Mouse (Mus musculus) monocyte, adult 2 months (primary cell): Measurements from ENCODE around the gene Fam71e2.
"Not testable (repeated sequence)": the region's sequence is repeated elsewhere in the genome, so short reads cannot be mapped to it uniquely, and the experiment has no call there.

ENCODE experiments used
- DNase-seq, 2 experiments: peaks; one replicate each; pipeline ENCODE4 v3.0.0; 2022; ENCODE audit warnings: low spot score in 2 of 2, low read depth in 1 of 2

Fam71e2 gene

DNA sequence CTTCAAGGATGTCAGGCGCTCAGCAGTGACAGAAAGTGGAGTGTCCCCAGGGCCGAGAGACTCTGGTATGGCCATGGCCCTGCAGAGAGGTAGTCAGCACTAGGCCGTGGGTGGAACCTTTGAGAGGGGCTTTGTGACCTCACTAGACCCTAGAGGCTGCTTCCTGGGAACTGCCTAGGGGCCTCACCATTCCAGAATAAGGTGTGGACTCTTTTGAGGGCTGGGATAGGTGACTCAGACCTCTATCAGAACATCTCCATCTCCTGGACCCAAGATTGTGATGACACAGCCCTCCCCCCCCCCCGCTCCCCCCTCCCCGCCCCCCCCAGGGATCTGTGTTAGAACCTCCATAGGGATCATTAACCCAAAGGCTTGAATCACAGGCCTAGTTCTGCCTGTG lies at the start of gene Fam71e2:
Gene Fam71e2 (minus strand): TSS at position 101 of the 400 bp plus-strand sequence.
- no peak for DNase-seq

DNA sequence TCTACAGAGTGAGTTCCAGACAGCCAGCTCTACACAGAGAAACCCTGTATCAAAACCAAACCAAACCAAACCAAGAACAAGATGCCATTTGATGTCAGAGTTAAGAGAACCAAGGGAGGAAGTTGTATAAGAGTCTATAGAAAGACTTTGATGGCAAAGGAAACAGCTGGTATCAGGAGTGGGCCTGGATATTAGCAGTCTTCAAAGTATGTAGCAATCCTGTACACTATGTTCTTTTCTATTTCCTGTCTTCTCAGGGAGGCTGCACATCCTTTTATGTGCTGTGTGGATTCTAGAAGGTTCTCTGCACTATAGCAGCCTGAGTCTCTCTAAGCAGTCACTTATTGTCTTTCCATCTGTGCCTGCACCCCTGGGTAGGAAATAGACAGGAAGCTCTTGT lies 45.5 kb upstream of the Fam71e2 start:
- DNase-seq: no peak

DNA sequence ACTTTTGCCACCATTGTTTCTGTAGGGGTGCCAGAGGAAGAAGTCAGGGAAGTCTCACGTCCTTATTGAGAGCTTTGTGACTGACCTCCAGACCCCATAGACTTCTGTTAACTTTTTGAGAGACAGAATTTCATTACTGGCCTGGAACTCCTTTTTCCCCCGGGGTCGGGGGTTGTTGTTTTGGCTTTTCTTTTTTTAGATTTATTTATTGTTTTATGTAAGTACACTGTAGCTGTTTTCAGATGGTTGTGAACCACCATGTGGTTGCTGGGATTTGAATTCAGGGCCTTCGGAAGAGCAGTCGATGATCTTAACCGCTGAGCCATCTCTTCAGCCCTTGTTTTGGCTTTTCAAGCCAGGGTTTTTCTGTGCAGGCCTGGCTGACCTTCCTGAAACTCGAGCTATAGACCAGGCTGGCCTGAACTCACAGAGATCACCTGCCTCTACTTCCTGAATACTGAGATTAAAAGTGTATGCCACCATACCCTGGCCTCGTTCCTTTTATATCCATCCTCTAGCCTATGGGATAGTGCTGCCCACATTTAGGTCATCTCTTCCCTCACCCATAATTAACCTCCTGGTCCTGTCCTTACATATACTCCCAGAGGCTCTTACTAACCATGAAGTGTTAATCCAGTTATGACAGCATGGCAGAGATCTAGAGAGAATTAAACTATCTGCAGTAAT lies 42.1 kb upstream of the Fam71e2 start:
- DNase-seq: no peak

DNA sequence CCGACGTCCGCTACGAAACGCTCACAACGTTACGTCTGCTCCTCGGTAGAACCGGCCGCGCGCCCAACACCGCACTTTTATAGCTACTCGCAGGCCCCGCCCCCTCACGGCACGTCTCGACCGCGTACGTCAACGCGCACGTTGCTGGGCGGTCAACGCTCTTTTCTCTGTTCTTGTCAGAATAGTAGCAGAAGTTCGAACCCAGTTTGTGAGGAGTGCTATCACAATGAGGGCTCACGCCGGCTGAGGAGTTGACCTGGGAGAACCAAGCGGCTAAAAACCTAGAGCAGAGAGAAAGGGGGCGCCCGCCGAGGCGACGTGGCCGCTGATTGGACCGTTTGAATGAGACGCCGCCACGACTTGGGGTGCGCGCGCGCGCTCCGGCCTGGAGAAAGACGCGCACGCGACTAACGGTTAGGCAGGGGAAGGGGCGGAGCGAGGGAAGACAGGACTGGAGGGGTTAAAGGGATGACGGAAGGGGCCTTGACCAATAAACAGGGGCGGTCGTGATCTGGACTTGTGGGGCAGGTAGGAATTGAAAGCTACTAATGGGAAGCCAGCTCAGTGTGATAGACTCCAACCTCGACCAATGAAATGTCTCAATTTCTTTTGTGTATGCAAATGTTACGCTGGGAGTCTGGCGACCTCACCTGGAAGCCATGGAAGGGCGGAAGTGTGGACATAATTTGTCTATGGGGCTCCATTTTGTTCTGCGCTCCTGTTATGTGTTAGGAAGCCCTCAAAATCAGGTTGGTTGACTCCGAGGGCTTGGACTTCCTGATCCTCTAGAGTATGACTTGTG lies 41.4 kb upstream of the Fam71e2 start, which contains the start of gene Ube2s:
Gene Ube2s (minus strand): TSS at position 288 of the 802 bp plus-strand sequence.
- DNase-seq: peak; percentile 96 to 97

DNA sequence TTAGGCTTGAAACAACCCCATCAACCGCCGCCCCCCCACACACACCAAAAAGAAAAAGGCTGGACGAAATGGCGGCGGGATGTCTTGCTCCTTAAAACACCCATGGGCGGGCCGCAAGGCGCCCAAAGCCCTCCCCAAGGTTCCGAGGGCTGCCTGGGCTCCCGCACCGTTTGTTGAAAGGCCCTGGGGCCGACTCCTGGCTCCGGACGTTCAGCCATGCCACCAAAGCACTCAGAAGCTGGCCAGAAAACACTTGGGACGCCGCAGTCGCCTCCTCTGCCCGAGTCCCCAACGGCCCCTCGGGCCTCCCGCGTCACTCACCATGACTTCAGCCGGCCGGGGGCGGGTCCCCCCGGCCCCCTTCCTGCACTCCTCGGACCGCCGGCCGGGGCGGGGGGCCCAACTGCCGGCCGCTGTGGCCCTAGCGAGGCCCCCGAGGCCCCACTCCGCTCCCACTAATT lies 40.8 kb upstream of the Fam71e2 start:
- no peak for DNase-seq

DNA sequence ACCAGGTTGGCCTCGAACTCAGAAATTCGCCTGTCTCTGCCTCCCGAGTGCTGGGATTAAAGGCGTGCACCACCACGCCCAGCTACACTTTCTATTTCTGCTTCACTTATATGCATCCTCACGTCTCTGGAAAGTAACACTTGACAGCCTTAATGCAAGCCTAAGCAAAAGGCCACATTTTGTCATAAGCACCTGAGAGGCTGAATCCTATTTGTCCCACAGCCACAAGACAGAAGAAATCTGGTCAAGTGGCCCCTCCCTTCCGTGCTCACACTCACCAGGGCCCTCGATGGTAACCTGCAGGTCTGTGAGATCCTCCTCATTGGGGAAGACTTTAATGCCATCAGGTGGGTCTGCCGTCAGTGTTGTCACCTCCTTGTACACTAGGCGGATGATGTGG lies 40.0 kb upstream of the Fam71e2 start:
- not testable (repeated sequence) for DNase-seq

DNA sequence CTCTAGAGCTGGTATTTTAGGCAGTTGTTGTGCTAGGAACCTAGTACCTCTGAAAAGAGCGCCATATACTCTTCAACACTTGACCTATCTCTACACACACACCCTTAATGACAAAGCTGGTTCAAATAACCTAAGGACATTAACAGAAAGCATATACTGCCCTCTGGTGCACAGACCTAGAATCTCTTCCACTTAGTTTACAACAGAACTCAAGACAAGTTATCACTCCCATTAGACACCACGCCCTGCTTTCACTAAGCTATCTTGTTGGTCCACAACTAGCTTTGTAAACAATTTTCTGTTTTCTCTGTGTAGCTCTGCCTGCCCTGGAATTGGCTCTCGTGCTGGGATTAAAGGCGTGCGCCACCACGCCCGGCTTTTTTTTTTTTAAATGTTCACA lies 35.6 kb upstream of the Fam71e2 start:
- DNase-seq: no peak

DNA sequence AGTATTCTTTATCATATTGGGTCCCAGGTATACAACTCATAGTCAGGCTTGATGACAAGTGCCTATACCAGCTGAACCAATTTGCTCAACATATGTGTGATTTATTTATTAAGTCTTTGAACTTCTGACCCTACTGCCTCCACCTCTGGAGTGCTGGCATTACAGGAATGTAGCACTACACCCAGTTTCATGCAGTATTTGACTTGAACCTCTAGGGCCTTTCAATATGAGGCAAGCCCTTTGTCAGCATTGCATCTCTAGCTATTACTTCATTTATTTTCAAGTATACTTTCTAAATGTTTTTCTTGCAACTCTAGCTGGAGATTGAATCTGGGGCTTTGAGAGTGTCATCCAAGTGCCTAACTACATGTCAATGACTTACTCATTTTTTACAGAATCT lies 31.1 kb upstream of the Fam71e2 start:
- no peak for DNase-seq

DNA sequence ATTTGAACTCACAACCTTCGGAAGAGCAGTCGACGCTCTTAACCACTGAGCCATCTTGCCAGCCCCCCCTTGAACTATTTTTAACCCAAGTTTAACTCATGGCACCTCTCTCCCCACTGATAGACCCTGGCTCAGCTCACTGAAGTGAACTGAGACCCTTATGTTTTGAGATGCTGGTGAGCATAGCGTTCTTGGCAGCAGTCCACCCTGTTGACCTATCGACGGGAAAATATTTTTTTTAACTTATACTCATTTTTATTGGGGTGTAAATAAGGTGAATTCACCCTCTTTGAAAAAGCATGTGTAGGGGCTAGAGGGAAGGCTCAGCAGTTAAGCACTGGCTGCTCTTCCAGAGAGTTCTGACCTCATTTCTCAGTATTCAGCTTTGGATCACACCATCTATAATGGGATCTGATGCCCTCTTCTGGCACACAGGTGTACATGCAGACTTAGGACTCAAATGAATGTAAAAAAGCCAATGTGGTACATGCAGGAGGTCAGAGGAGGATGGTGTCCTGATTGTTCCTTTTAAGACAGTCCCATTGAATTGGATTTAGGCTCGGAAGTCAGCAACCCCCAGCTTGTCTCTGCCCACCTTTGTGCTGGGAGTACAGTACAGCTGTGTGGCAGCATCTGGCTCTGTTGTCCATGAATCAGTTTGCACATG lies 24.8 kb upstream of the Fam71e2 start:
- no peak for DNase-seq

DNA sequence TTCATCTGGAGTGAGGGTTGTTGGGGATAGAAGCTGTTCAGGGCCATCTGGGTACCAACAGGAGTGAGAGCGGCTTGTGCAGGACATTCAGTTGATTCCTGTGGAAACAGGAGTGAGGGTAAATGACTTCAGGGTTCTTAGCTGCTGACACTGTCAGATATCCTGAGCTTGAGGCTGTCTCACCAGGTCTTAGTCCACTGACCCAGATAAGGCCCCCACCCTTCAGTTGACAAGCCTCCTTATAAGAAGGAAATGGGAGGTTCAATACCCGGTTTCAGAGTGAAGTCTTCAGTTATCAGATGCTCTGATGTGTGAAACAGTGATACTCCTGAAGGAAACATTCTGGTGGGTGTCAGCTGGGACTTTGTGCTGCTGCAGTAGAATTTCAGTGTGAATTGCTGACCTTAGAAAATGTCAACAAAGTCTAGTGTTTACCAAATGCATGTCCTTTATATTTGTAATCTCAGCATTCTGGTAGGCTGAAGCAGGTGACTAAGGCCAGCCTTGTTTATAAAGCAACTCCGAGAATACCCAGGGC lies 23.6 kb upstream of the Fam71e2 start:
- no peak for DNase-seq

DNA sequence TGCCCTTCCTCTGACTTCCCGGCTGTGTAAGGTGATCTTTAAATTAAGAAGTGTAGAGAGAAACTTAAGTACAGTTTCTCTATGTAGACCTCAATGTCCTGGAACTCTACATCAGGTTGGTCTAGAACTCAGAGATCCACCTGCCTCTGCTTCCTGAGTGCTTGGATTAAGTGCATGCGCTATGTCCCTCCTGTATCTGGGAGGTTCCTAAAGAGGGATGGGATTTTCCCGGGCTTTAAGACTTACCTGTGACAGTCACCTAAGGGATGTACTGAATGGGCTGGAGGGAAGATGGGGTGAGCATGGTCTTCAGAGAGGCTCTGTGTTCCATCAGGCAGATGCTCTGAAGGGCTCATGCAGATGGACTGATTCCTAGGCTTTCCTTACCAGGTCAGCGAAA lies 22.6 kb upstream of the Fam71e2 start:
- no peak for DNase-seq

DNA sequence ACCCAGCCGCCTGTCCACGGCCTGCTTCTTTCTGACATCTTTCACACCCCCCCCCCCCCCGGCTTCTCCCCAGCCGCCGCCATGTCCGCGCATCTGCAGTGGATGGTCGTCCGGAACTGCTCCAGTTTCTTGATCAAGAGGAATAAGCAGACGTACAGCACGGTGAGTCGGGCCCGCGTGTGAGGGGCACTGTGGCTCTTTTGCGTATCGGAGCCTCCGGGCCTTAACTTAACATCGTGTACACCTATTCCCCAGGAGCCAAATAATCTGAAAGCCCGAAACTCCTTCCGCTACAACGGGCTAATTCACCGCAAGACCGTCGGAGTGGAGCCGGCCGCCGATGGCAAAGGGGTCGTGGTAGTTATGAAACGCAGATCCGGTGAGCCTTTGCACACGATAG lies 22.1 kb upstream of the Fam71e2 start:
- DNase-seq: not testable (repeated sequence)

DNA sequence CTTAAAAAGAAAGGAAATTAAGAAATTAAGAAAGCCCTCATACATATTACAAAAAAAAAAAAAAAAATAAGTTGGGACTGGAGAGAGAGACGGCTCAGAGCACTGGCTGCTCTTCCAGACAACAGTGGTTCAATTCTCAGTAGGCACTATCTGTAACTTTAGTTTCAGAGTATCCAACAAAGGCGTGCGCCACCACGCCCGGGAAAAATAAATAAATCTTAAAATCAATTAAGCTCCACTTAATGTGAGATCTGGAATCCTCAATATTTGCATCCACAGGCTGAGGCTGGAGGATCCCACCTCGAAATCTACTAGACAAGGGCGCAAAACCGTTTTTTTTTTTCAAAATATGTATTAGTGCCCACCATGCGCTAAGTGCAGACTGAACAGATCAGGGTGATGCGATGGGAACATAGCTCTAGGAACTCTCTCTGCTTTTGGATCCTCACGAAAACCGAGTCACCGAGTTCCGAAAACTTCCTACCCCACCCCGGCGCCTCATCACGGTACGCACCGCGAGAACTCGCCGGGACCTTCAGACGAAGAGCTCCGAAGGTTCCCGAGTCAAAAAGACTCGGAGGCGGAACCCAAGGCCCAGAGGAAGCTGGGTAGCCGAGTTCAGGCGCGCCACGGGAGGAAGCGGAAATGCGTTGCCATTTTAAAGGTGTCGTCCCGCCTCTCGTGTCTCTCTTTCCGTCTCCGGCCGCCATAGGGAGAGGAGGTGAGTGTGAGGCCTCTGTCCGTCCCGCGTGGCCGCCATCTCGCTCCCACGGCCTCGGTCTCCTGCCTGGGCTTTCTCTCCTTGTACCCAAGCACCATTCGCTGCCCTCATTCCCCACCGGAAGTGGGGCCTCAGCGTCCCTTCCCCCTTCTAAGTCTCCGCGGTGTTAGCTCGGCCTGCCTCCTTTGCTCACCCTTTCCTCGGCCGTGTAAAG lies 21.4 kb upstream of the Fam71e2 start, which contains the start of gene Rpl28:
Gene Rpl28 (plus strand): TSS at position 597 of the 935 bp plus-strand sequence.
- DNase-seq: peak; percentile 85 to 90

DNA sequence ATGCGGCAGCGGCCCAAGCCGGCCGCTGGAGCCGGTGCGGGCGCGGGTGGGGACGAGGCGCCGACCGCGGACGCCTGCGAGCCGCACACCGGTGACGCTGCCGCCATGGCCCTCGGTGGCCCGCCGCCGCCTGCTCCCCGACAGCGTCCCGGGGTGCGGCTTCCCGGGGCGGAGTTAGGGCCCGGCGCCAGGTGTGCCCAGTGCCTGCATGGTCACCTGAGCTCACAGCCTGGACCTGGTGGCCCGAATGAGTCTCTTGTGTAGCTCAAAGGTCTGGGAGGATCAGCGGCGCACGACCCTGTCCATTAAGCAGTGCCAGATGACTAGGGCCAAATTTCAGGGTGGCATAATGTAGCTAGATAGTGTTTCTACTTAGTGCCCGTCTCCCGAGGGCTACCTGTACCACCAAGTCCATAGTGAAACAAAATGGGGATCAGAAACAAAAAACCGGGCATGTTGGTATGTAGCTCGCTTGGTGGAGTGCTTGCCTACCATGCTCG lies 18.4 kb upstream of the Fam71e2 start, which contains the start of gene Tmem238:
Gene Tmem238 (minus strand): TSS at position 221 of the 500 bp plus-strand sequence.
- no peak for DNase-seq

DNA sequence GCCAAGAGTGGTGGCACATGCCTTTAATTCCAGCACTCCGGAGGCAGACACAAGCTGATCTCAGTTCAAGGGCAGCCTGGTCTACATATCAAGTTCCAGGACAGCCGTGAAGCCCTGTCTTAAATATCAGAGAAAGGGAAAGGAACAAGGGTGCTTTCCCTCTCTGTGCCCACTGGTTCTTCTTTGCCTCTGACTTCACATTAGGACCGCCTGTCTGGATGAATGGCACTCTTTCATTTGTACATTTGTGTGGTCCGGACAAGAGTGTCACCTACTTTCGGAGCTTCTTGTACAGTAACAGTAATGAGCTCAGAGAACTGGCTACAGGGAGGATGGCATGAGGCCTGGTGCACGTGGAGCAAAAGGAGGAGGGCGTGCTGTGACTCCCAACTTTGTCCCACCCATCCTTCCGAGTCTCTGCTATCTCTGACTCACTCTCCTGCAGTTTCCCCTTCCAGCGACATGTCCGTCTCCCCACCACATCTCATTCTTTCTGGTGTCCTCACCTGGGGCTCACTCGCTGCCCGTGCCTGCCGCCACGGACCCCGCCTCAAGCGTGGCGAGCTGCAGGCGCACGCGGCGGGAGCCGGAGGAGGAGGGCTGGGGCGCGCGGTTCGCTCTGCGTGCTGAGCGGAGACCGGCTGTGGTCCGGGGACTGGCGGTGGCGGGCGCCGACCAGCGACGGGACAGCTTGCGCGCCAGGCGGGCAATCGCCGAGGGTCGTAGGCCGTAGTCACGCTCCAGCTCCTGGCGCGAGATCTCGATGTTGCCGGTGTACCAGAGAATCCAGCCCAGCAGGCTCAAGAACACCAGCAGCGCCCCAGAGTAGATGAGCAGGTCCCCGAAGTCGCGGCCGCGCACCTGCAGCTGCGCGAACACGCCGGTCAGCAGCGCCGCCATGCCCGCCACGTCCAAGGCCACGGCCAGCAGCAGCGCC lies 17.7 kb upstream of the Fam71e2 start:
- no peak for DNase-seq

DNA sequence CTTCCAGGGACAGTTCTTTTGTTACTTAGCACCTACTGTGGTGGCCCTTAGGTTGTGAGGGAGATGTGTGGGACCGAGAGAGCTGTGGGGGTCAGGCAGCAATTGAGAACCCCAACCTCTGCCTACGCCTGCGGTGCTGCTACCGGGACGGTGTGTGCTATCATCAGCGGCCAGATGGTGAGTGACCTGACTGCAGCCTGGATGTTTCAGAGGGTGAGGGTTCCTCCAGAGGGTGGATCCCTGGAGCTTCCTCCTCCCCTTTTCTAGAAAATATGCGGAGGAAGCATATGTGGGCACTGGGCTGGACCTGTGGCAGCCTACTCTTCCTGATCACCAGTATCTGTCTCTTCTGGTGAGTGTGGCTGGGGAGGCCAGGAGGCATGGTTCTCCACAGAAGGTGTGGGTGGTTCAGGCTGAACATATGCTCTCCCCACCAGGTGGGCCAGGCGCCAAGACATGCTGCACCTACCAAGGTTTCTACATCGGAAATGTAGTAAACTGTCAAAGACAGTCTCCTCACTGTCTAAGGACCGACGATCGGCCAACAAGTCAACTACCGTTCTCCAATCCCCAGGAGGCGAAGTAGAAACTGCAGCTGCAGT lies 12.7 kb upstream of the Fam71e2 start:
- no peak for DNase-seq

DNA sequence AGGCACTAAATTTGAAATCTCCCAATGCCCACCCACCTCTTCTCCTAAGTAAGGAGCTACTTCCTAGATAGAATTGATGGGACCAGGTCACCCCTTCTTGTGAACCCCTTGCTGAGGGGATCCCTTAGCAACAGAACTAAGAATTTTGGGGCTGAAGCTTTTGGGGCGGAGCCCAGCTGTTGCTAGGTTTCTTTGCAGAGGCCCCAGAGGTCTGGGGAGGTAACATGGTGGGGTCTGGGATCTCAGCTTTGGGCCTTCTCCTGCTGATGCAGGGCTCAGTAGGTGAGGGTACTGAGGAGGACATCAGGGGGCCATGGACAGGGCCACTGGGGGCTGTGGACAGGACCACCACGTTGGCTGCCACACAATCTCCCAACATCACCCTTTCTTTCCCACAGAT lies 11.7 kb upstream of the Fam71e2 start, which contains the start of the genes Il11 and Tmem190:
Gene Il11 (minus strand): TSS at position 101 of the 400 bp plus-strand sequence.
Gene Tmem190 (plus strand): TSS at position 179 of the 400 bp plus-strand sequence.
- DNase-seq: no peak

DNA sequence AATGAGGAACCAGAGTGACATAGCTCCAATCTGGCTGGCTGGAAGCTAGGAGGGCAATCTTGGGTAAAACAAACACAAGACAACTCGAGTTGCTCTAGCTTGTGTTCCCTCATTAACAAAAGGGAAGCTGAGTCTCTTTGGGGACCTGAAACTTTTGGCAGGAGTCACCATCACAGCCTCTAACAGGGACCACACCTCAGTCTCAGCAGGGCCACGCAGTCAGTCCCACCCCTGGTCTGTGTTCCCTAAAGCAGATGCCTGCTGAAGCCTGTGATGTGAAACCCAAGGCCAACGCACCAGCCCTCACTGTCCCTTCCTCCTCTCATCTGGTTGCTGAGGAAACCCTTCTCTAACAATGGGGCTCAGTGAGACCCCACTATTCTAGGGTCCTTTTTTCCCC lies 11.0 kb upstream of the Fam71e2 start:
- no peak for DNase-seq
